14 mouse cellular contexts compared by ENCODE assay signal in the genomic region with DNA sequence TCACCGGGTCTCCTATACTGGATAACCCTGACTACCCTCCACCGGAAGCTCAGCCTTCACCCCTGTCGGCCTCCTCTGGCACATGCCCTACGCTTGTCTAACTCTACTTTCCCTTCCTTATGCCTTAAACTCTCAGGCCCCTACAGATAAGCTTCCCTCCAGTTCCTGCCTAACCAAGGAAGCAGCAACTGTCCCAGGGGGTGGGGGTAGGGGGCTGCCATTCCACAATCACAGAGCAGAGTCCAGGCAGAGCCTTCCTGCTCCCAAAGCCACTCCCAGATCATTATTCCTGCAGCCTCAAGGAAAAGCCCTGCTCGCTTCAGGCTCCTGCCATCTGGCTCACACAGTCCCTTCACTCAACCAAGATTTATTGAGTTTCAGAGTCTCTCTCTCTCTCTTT. TPM values are rescaled to one million over a fixed set of nuclear protein-coding genes. Genes with fewer than 3 reads are reported as not detected.
DNase-seq lines count a peak whose midpoint lies in the region; ATAC-seq and TF ChIP-seq lines count a peak whose summit lies in the region.
"Had no signal": no experiment of that assay in that cellular context is flagged by ENCODE, and none has a peak within 500 bp of the region (broad histone marks: within the 10 kb centered on the region; RNA-seq: fewer than 3 reads in every experiment).

No protein-coding gene starts in this region.

- H3K9me3 ChIP-seq in heart, embryonic 12.5 days (replicated peaks), result no peaks in the 10 kb centered on the region
- H3K9me3 ChIP-seq in midbrain, embryonic 11.5 days (ENCODE audit: control insufficient read depth, low read length), result no peaks in the 10 kb centered on the region
- H3K9me3 ChIP-seq in midbrain, postnatal 0 days (ENCODE audit: low read length), result no peaks in the 10 kb centered on the region
- no peaks in the 10 kb centered on the region for H3K9me3 ChIP-seq in hindbrain, embryonic 14.5 days (ENCODE audit: control insufficient read depth, low read length)
- no peaks in the 10 kb centered on the region for H3K9me3 ChIP-seq in neural tube, embryonic 12.5 days
- H3K9me3 ChIP-seq: liver, embryonic 13.5 days had no signal

- no peak for DNase-seq in heart, postnatal 10 days
- peak; percentile 91 for DNase-seq in midbrain, embryonic 11.5 days (ENCODE audit: low spot score, missing footprints)
- DNase-seq in midbrain, postnatal 0 days (ENCODE audit: low spot score), result no peak
- no peak for DNase-seq in hindbrain, embryonic 14.5 days (ENCODE audit: low spot score)
- DNase-seq in layer of hippocampus, postnatal 25 days (ENCODE audit: extremely low spot score in 1 of 2, low spot score in 1 of 2), result no peak
- DNase-seq in ovary, postnatal 14 days (ENCODE audit: low spot score), result no peak
- DNase-seq: cerebellum, postnatal 10 days; liver, embryonic 13.5 days; right cerebral cortex, postnatal 14 days; thymus, adult 18-20 months had no signal

- 8% methylated on average over 5 of the region's 5 CpGs for WGBS in heart, embryonic 12.5 days
- WGBS in midbrain, embryonic 11.5 days, result 18% methylated on average over 5 of the region's 5 CpGs
- 19% methylated on average over 5 of the region's 5 CpGs for whole genome bisulfite sequencing in midbrain, postnatal 0 days
- 19% methylated on average over 5 of the region's 5 CpGs for WGBS in hindbrain, embryonic 14.5 days
- WGBS in neural tube, embryonic 12.5 days, result 12% methylated on average over 5 of the region's 5 CpGs

- intact Hi-C loops in heart, postnatal 10 days (cut with DNase I), result no loop called here

- H3K4me2 ChIP-seq in heart, embryonic 12.5 days, result no peak overlapping the region
- H3K4me2 ChIP-seq in midbrain, embryonic 11.5 days, result no peak overlapping the region
- H3K4me2 ChIP-seq in midbrain, postnatal 0 days (ENCODE audit: low read depth, low read length, poor library complexity, severe bottlenecking), result no peak overlapping the region
- H3K4me2 ChIP-seq in hindbrain, embryonic 14.5 days (replicated peaks), result no peak overlapping the region
- peak overlapping the region; percentile 18; the same call in 1 of the 2 replicates for H3K4me2 ChIP-seq in neural tube, embryonic 12.5 days (replicated peaks)
- H3K4me2 ChIP-seq: liver, embryonic 13.5 days had no signal

- no peak overlapping the region for H3K9ac ChIP-seq in heart, embryonic 12.5 days
- 0 out of 2 replicates have a peak overlapping the region, but pooled peaks have one; percentile 16 for H3K9ac ChIP-seq in midbrain, embryonic 11.5 days (ENCODE audit: low read length)
- H3K9ac ChIP-seq in midbrain, postnatal 0 days (replicated peaks; ENCODE audit: low read length, poor library complexity, severe bottlenecking), result no peak overlapping the region
- H3K9ac ChIP-seq in hindbrain, embryonic 14.5 days, result no peak overlapping the region
- no peak overlapping the region for H3K9ac ChIP-seq in neural tube, embryonic 12.5 days
- H3K9ac ChIP-seq: liver, embryonic 13.5 days had no signal

- peaks cover 28% of the 10 kb centered on the region for H3K4me1 ChIP-seq in heart, embryonic 12.5 days (replicated peaks)
- H3K4me1 ChIP-seq in midbrain, embryonic 11.5 days (ENCODE audit: control insufficient read depth, insufficient read depth, low read length), result peaks cover 2% of the 10 kb centered on the region; the same call in 1 of the 2 replicates
- H3K4me1 ChIP-seq in midbrain, postnatal 0 days (ENCODE audit: insufficient read depth, low read length), result no peaks in the 10 kb centered on the region
- peaks cover 11% of the 10 kb centered on the region; the same call in 1 of the 2 replicates for H3K4me1 ChIP-seq in hindbrain, embryonic 14.5 days (replicated peaks; ENCODE audit: control insufficient read depth, insufficient read depth, low read length)
- H3K4me1 ChIP-seq in neural tube, embryonic 12.5 days, result peaks cover 35% of the 10 kb centered on the region

- ATAC-seq in heart, embryonic 12.5 days (ENCODE audit: insufficient number of reproducible peaks, low FRiP score), result peak; percentile 64
- peak; percentile 59 for ATAC-seq in midbrain, embryonic 11.5 days (ENCODE audit: low FRiP score)
- no peak for ATAC-seq in midbrain, postnatal 0 days (ENCODE audit: low FRiP score)
- peak; percentile 51; the same call in 1 of the 2 replicates for ATAC-seq in hindbrain, embryonic 14.5 days (ENCODE audit: low FRiP score)
- peak; percentile 63 for ATAC-seq in neural tube, embryonic 12.5 days (ENCODE audit: low FRiP score, low read depth)
- ATAC-seq: Patski had no signal

- H3K27me3 ChIP-seq in heart, embryonic 12.5 days (replicated peaks), result no peaks in the 10 kb centered on the region; the same call in 1 of the 2 replicates
- no peaks in the 10 kb centered on the region for H3K27me3 ChIP-seq in midbrain, embryonic 11.5 days (ENCODE audit: control insufficient read depth, insufficient read depth, low read length)
- no peaks in the 10 kb centered on the region for H3K27me3 ChIP-seq in midbrain, postnatal 0 days (ENCODE audit: insufficient read depth, low read length)
- no peaks in the 10 kb centered on the region for H3K27me3 ChIP-seq in hindbrain, embryonic 14.5 days (ENCODE audit: control insufficient read depth, insufficient read depth, low read length)
- no peaks in the 10 kb centered on the region; the same call in 1 of the 2 replicates for H3K27me3 ChIP-seq in neural tube, embryonic 12.5 days (replicated peaks)

- H3K4me3 ChIP-seq in heart, embryonic 12.5 days, result no peak overlapping the region
- no peak overlapping the region for H3K4me3 ChIP-seq in midbrain, embryonic 11.5 days (ENCODE audit: low read depth, low read length)
- H3K4me3 ChIP-seq in midbrain, postnatal 0 days (ENCODE audit: low read depth, low read length), result no peak overlapping the region
- H3K4me3 ChIP-seq in hindbrain, embryonic 14.5 days (replicated peaks; ENCODE audit: low read length), result no peak overlapping the region
- H3K4me3 ChIP-seq in neural tube, embryonic 12.5 days, result no peak overlapping the region
- H3K4me3 ChIP-seq: liver, embryonic 13.5 days had no signal

- no peak overlapping the region for H3K27ac ChIP-seq in heart, embryonic 12.5 days (ENCODE audit: poor library complexity, severe bottlenecking)
- no peak overlapping the region for H3K27ac ChIP-seq in midbrain, embryonic 11.5 days (ENCODE audit: low read depth, low read length)
- no peak overlapping the region for H3K27ac ChIP-seq in midbrain, postnatal 0 days (ENCODE audit: low read depth, low read length)
- H3K27ac ChIP-seq in hindbrain, embryonic 14.5 days, result no peak overlapping the region
- no peak overlapping the region for H3K27ac ChIP-seq in neural tube, embryonic 12.5 days
- H3K27ac ChIP-seq: liver, embryonic 13.5 days had no signal

- TF ChIP-seq CTCF in midbrain, postnatal 0 days (IDR thresholded peaks at IDR 0.05), result no peak

- H3K36me3 ChIP-seq in heart, embryonic 12.5 days, result no peaks in the 10 kb centered on the region
- H3K36me3 ChIP-seq in midbrain, embryonic 11.5 days (ENCODE audit: control insufficient read depth, insufficient read depth, low read length), result no peaks in the 10 kb centered on the region
- H3K36me3 ChIP-seq in midbrain, postnatal 0 days (ENCODE audit: insufficient read depth, low read length), result no peaks in the 10 kb centered on the region
- no peaks in the 10 kb centered on the region for H3K36me3 ChIP-seq in hindbrain, embryonic 14.5 days (replicated peaks; ENCODE audit: control insufficient read depth, insufficient read depth)
- H3K36me3 ChIP-seq in neural tube, embryonic 12.5 days, result no peaks in the 10 kb centered on the region
- H3K36me3 ChIP-seq: liver, embryonic 13.5 days had no signal

RNA-seq across cellular contexts. Expression of gene Ptprf, which starts 6.6 kb away (rescaled TPM):
- 38.1 and 43.5 TPM in 2 replicates for polyA plus RNA-seq in heart, embryonic 12.5 days (2016; fragmentation: Nextera tagmentation; extraction: Ambion mirVana)
- total RNA-seq in heart, postnatal 10 days (2021), result 10 to 100 TPM; 22.6 to 29.3 TPM
- polyA plus RNA-seq in midbrain, embryonic 11.5 days (2014; fragmentation: Nextera tagmentation; extraction: Ambion mirVana), result 60.1 and 63.5 TPM in 2 replicates
- total RNA-seq in midbrain, postnatal 0 days (2014; rRNA removed), result 160 and 186 TPM in 2 replicates
- polyA plus RNA-seq in midbrain, postnatal 0 days (2015; fragmentation: Nextera tagmentation; extraction: Ambion mirVana), result 46.4 and 48.1 TPM in 2 replicates
- 67.1 and 68.2 TPM in 2 replicates for polyA plus RNA-seq in hindbrain, embryonic 14.5 days (2014; fragmentation: Nextera tagmentation; extraction: Ambion mirVana)
- polyA plus RNA-seq in neural tube, embryonic 12.5 days (2016; fragmentation: Nextera tagmentation; extraction: Ambion mirVana), result 109 and 122 TPM in 2 replicates
- 10 to 100 TPM; 86.9 to 88.0 TPM for total RNA-seq in layer of hippocampus, postnatal 25 days (2021)
- total RNA-seq: monocyte, adult 5-6 weeks had no signal
